Mouse (Mus musculus): ENCODE data around the gene Stn1. TPM values are rescaled to one million over a fixed set of nuclear protein-coding genes. Genes with fewer than 3 reads are reported as not detected.

Stn1 gene
- total RNA-seq, 2 experiments from 2014 or later = 17.2 to 17.3 TPM

GRCm38 (mm10) chr19:47545055-47545454 is 7.7 kb upstream of the Stn1 start:
- no peak for DNase-seq

GRCm38 (mm10) chr19:47542441-47542840 is 5.1 kb upstream of the Stn1 start:
- no peak for DNase-seq

GRCm38 (mm10) chr19:47538801-47539200 is 1.5 kb upstream of the Stn1 start:
- DNase-seq = peak in 1 of 2 experiments; percentile 29

- DNase-seq = peak; percentile 73 to 78
Measured at GRCm38 (mm10) chr19:47537879-47538278, 572 bp upstream of the Stn1 start.

GRCm38 (mm10) chr19:47536521-47537299 is 597 bp downstream of the Stn1 start:
- DNase-seq = peak; percentile 99

- DNase-seq = no peak
Measured at GRCm38 (mm10) chr19:47534131-47534530, 3.2 kb downstream of the Stn1 start.

- no peak for DNase-seq
Measured at GRCm38 (mm10) chr19:47532449-47532848, 4.9 kb downstream of the Stn1 start.

- DNase-seq = no peak
Measured at GRCm38 (mm10) chr19:47531309-47531708, 6.0 kb downstream of the Stn1 start.

GRCm38 (mm10) chr19:47526239-47526986 is 10.9 kb downstream of the Stn1 start:
- peak; percentile 43 to 44 for DNase-seq

- DNase-seq = no peak
Measured at GRCm38 (mm10) chr19:47524905-47525304, 12.4 kb downstream of the Stn1 start.

- DNase-seq = no peak
Measured at GRCm38 (mm10) chr19:47521403-47521802, 15.9 kb downstream of the Stn1 start.

- DNase-seq = no peak
Measured at GRCm38 (mm10) chr19:47519163-47519893, 18.0 kb downstream of the Stn1 start.

GRCm38 (mm10) chr19:47518475-47519162 is 18.7 kb downstream of the Stn1 start:
- peak; percentile 82 to 91 for DNase-seq

GRCm38 (mm10) chr19:47517570-47517969 is 19.7 kb downstream of the Stn1 start:
- DNase-seq = no peak

- DNase-seq = peak in 1 of 2 experiments; percentile 39
Measured at GRCm38 (mm10) chr19:47516879-47517278, 20.4 kb downstream of the Stn1 start.

- no peak for DNase-seq
Measured at GRCm38 (mm10) chr19:47515091-47515490, 22.2 kb downstream of the Stn1 start.

- DNase-seq = peak in 1 of 2 experiments; percentile 73
Measured at GRCm38 (mm10) chr19:47513618-47513897, 23.7 kb downstream of the Stn1 start.

GRCm38 (mm10) chr19:47512794-47513617 is 24.3 kb downstream of the Stn1 start:
- peak; percentile 38 to 64 for DNase-seq

- peak; percentile 41 to 56 for DNase-seq
Measured at GRCm38 (mm10) chr19:47511958-47512357, 25.3 kb downstream of the Stn1 start.

- no peak for DNase-seq
Measured at GRCm38 (mm10) chr19:47511294-47511675, 26.0 kb downstream of the Stn1 start.

Data from heart, adult 18-20 months (tissue).